Mouse (Mus musculus): ENCODE results near the gene Faf1.

The Faf1 gene

DNA sequence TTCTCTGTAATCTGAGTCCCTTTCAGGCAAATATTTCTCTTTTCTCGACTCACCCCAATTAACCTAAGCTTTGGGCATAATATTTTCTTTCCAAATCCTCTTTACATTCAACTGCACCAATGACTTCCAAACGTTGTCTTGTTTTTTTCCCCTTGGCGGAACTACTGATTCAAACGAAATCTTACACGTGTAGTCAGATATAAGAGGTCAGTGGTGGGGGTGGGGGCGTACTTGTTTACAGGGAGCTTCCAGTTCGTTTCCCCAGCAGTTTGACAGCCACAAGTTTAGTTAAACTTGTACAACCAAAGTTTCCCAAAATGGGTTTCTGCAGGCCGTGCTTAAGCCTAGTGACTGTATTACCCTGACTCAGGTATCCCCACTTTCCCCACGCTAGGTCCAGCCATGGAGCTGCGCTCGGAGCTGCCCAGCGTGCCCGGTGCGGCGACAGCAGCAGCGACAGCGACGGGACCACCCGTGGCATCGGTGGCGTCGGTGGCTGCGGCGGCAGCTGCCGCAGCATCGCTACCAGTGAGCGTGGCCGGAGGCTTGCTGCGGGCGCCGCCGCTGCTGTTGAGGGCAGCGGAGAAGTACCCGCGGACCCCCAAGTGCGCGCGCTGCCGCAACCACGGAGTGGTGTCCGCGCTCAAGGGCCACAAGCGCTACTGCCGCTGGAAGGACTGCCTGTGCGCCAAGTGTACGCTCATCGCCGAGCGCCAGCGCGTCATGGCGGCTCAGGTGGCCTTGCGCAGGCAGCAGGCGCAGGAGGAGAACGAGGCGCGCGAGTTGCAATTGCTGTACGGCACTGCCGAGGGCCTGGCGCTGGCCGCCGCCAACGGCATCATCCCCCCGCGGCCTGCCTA is 303.3 kb downstream of the Faf1 start:
- no peak for DNase-seq (ENCODE audit: low spot score in 2 of 2)

GRCm38 (mm10) chr4:109980321-109981082 is 304.1 kb downstream of the Faf1 start:
- no peak for DNase-seq (ENCODE audit: low spot score in 2 of 2)

- no peak for DNase-seq (ENCODE audit: low spot score in 2 of 2)
Measured at GRCm38 (mm10) chr4:109981083-109981870, 304.9 kb downstream of the Faf1 start.

- no peak for DNase-seq (ENCODE audit: low spot score in 2 of 2)
Measured at GRCm38 (mm10) chr4:109981871-109982680, 305.7 kb downstream of the Faf1 start.

GRCm38 (mm10) chr4:109982681-109983265 is 306.4 kb downstream of the Faf1 start:
- no peak for DNase-seq (ENCODE audit: low spot score in 2 of 2)

DNA sequence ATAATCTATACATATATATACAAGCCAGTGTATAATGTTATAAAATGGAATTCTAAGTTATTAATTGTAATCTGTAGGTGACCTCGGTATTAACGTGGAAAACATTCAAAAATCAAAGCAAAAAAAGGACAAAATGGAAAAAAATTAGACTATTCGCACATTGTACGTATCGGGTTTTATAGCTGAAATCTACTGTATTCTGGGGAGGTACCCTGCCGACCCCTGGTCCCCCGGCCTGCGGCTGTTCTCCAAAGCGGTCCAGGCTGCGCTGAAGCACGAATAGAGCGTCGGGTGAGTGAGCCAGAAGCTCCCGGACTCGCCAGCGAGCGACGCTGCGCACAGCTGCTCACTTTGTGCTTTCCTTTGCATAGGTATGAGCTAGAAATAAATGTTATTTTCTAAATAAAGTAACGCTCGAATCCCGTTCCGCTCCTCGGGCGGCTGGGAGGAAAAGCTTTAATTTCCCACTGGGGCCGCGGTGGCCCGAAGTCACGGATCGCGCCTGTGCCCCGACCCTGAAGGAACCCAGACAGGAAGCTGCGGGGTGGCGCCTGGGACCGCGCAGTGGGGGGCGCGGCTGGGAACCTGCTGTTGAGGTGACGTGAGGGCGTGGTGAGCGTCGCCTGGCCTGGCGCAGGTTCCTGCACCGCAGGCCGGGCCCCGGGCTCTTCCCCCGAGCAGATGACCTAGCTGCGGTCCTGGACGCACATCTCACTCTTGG is 307.1 kb downstream of the Faf1 start:
- DNase-seq (ENCODE audit: low spot score in 2 of 2) = no peak

DNA sequence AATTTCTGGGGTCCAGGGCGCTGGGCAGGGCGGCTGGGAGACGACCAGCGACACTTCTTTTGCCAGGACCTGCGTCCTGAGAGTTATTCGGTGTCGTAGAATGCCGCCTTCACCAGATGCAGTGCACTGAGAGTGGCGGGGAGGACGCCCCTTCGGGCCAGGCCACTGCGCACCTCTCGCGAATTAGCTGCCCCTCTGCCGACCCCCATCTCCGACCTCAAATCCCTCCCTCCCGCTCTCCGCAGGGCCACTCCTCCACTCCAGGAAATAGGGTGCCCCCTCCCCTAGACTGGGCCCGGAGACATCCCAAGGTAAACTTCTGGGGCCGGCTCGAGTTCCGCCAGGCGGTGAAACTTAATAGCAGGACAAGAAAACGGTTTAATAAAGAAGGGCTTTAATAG is 307.6 kb downstream of the Faf1 start:
- DNase-seq (ENCODE audit: low spot score in 2 of 2) = no peak

DNA sequence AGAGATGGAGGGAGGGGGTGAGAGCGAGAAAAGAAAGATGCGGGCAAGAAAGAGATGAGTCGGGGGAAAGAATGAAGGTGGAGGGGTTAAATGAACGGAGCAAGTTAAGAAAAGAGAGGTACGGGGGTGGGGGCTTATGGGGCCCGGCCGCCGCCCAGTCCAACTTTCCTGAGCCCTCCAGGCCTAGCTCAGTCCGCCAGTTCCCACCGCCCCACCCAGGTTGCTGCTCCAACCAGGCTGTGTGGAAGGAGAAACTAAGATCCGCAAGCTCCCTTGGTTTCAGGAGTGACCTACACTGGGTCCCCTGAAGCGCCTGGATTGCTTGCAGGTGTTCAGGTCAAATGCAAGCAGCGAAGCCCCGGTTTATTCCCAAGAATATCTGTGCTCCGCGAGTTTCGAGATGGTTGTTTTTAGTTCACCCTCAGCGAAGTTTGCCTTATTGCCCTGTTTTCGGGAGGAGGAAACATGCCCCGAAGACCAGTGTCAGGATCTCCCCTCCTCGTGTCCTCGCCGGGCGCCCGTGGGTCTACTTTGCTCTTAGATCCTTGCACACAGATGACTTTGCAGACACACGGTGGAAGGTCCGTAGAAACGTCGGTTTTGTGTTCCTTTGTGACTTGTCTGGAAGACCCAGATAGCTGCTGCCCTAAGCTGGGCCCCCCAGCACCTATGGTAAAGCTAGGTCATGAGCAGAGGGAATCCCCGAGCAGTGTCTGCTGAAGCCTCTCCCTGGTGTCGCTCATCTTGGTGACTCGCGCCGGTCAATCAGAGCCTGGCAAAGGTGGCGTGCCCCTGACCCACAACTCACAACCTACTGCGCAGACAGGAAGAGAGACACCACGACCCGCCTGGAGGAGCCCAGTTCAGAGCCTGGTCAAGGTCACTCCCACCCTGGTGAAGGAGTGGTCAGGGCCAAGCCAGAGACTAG is 308.4 kb downstream of the Faf1 start:
- DNase-seq (ENCODE audit: low spot score in 2 of 2) = no peak

GRCm38 (mm10) chr4:109985424-109986172 is 309.2 kb downstream of the Faf1 start:
- DNase-seq (ENCODE audit: low spot score in 2 of 2) = no peak

GRCm38 (mm10) chr4:109986301-109986700 is 309.9 kb downstream of the Faf1 start:
- no peak for DNase-seq (ENCODE audit: low spot score in 2 of 2)

DNA sequence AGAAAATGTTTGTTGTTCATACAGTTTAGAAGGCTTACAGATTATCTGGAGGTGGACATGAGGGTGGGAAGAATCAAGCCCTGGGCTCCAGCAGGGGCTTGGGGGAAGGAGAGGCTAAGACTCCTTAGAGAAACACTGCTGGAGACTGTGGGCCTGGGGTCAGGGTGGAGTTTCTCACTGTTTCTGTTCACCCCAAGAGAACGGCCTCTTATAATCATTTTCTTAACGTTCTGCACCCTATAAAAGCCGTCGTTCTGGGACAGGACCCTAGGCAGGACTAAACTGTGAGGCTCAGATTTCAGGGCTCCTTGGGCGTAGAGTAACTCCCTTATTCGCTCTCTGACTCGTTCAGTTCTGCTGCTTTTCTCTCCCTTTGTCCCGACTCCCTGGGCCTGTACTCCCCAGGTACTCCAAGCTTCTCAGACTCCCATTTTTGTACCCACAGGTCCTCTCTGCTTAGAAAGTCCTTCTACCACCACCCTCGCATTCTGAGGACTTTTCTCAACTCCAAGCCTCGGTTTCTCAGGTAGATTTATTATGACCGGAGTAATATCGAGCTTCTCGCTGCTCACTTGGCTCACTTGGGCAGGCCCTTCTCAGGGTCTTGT is 310.5 kb downstream of the Faf1 start:
- no peak for DNase-seq (ENCODE audit: low spot score in 2 of 2)

DNA sequence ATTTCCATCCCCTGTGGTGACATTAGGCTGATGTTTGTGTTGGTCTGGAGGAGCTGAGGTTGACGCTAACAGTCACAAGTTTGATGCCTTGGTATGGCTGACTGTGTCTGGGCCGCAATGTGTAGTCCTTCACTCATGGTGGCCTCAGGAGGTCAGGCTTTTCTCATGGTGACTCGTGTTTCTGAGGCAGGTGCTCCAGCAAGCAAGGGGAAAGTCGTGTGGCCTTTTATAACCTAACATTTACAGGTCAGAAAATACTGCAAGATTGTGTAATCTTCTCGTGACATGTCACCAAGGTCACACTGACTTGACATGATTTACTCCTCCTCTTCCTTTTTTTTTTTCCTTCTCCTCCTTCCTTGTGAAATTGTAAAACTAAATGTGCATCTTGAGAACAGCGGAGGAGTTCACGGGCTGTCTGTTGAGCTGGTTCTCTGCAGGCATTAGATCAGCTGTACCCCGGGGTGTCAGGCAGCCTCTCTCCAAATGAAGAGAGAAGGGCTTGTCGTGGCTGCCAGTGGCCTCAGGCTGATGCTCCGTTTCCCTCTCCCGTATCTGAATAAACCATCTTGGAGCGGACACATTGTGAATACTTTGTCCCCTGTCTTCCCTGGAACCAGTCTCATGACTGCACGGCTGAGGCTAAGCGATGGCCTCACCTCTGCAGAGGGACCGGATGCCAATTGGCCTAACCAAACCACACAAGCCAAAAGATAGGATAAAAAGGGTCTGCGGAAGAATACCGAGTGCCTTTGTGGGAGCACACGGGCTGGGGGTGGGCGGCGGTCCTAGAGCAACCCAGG is 311.4 kb downstream of the Faf1 start:
- no peak for DNase-seq (ENCODE audit: low spot score in 2 of 2)

- DNase-seq (ENCODE audit: low spot score in 2 of 2) = no peak
Measured at GRCm38 (mm10) chr4:109988411-109988810, 312.0 kb downstream of the Faf1 start.

GRCm38 (mm10) chr4:109989213-109989612 is 312.8 kb downstream of the Faf1 start:
- DNase-seq (ENCODE audit: low spot score in 2 of 2) = no peak

GRCm38 (mm10) chr4:110006044-110006443 is 329.7 kb downstream of the Faf1 start:
- no peak for DNase-seq (ENCODE audit: low spot score in 2 of 2)
